Mouse (Mus musculus) layer of hippocampus, postnatal 14 days (tissue): ENCODE measurements around the gene Wipi1. TPM values are rescaled to one million over a fixed set of nuclear protein-coding genes. Genes with fewer than 3 reads are reported as not detected.

ENCODE experiments used
- DNase-seq, 2 experiments: peaks; one replicate each; pipeline ENCODE4 v3.0.0; 2021 to 2022; ENCODE audit warnings: low spot score in 2 of 2, mixed read lengths in 1 of 2
- total RNA-seq, 2 experiments: library from RNA; stranded (reverse); gene quantifications; 2 replicates each; pipeline ENCODE4 v1.2.3; 2021

Gene Wipi1
- total RNA-seq, 2 experiments from 2014 or later, result 23.1 to 25.6 TPM

DNA sequence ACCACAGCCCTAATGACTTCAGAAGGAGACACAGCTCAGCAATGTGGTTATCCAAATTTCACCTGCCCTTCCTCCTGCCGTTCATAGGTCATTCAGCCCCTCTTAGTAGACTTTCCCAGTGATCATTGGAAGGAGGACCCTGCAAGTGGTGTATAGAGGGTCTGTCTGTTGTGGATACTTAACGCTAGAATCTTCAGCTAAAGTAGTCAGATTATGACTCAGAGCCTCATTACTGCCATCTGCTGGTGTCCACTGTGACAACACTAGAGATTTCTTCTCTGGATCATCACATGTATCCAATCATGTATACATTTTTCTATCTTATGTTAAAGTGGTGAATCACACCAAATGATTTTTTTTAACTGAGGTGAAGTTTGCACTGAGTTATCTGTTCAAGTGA is 9.4 kb upstream of the Wipi1 start:
- DNase-seq, result peak; percentile 34 to 65

DNA sequence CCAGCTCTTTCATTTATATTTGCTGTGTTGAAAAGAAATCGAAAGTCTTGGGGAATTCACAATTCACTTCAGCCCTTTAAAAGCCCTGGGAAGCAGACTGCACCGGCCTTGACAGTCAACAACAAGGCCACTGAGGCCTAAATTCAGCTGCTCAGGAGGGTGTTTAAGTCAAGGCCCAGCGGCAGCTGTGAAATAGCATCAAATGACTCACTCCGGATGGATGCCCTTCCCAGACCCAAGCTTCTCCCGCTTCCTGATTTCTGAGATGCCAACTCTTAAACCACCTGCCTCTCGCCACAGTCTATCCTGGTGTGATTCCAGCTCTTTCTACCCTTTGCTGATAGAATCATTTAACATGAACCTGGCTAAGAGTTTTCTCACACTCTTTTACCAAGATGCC is 8.6 kb upstream of the Wipi1 start:
- DNase-seq, result no peak

DNA sequence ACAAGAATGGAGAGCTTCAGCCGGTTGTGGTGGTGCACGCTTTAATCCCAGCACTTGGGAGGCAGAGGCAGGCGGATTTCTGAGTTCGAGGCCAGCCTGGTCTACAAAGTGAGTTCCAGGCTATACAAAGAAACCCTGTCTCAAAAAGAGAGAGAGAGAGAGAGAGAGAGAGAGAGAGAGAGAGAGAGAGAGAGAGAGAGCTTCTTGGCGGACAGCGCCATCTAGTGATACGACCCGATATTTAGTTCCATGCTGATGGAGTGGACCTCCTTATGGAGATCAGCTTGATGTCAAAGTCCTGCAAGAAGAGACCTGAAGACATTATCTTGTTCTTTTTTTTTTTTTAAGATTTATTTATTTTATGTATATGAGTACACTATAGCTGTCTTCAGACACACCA is 7.3 kb upstream of the Wipi1 start:
- DNase-seq, result peak; percentile 22 to 28

DNA sequence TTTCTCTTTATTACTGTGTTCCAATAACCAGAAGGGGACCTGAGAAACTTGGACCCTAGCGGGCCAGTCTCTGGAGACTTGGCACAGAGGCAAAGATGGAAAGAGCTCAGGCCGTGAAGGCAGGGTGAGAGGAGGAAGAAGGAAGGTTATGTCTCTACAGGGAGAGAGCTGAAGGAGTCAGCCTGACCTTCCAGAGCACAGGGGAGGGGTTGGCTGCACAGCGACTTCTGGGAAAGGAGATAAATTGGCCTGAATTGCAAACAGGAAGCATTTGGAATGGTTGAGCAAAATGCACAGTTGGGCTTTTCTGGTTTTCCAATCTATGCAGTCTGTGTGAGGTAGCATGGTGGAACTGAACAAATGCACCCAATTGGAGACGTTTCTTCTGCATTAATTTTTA is 5.0 kb upstream of the Wipi1 start:
- DNase-seq, result no peak

DNA sequence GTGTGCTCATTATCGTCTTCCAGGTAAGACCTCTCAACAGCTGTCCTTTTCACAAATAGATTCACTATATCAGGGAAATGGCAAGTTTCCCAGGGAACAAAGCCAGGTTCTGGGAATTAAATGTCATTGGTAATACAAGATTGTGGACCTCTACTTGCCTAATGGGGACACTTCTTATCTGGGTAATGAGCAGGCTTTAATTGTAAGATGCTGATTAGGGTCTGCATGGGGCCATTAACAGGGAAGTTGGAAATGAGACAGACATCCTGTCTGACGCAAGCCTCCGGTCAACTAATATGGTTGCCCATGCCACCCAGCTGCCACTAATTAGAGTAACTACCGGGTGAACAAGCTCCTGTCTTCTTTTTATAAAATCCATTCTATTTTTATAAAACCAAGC is 4.6 kb upstream of the Wipi1 start:
- no peak for DNase-seq

DNA sequence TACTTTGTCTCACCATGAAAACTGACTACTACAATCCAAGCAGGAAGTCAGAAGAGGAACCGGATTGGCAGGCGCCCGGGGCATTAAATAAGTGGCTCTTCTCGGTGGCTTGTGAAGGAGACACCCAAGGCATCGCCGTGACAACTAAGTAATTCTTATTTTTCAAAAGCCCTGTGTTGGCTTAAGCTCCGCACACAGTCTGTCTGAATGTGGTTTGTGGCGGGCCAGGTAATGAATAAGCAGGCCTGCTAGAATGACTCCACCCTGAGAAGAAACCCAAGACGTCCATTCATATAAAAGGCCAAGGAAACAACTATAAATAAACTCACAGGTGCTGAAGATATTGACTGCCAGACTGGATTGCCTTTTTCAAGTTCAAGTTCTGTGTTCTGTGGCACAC is 3.5 kb upstream of the Wipi1 start:
- DNase-seq, result no peak

DNA sequence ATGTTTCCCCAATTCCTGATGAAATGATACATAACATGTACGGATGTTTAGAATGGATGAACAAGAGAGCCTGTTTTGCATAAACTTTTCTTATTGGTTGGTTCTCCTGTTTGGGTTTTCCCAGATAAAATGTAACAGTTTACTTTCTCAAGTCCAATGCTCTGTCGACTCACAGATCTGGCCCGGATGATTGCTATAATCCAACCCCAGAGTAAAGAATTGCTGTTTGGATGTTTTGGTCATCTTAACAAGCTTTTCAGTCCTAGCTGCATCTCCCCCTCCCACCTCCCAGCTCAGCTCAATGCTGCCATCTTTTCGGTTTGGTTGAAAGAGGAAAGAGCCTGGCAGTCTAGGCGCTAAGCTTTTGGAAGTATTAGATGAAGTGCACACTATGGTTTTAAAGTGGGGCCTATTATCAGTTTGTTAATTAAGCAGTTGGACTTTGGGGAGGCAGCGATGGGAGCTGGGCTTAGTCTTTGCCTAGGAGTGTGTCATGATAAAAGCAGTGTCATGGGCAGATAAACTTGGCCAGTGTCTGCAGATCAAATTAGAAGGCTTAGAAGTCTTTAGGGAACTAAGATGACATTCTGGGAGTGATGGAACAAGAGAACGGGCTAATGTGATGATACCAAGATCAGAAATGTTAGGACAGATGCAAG is 1.2 kb upstream of the Wipi1 start:
- DNase-seq, result no peak

DNA sequence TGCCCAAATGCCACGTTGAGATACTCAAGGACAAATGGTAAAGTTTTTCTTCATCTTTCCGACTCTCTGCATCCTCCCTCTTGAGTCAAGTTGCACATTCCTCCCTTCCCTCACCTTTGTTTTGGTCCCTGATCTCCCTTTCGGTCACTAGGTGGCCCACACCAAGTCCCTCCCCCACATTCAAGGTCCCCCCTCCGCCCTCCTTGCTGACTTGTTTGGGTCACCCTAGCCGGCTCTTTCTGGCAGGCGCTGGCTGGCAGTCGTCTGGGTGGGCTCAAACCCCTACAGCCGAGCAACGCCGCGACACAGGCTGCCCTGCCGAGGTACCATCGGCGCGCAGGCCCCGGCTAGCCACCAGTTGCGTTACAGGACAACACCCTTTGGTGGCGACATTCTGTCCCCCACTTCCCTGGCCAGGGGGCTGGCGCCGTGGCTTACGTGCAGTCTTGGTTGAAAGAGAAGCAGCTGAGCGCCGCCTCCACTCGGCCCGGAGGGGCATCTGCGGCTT is 918 bp downstream of the Wipi1 start:
- DNase-seq, result no peak

DNA sequence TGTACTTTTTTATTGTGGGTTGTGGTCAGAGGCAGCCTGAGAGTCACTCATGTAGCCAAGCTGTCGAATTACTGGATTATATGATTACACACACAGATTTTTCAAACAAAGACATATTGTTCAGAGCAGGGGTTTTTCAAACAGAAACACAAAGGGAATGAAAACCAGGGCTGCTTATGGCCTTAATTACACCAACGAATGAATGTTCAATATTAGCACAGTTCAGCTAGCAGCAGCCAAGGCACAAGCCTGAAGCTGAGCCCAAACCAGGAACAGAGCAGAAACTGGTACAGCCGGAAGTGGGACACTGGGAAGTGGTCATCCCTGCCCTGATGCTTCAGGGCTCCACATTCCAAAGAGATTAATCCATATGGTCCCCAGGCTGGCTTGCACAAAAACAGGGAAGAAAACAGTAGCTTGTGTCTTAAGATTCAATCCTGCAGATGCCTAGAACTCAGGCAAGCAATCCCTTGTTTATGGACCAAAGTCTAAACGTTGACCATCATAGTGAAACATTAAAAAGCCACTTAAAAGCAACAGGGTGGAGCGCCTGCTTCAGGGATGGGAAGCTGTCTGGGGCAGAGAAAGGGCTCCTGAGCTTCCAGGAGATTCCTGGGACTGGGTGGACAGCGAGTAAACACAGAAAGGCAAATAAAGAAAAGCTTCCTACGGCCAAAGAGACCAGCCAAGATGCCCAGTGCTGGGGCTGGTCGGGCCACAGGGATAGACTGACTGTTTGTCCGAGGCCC is 1.5 kb downstream of the Wipi1 start:
- peak in 1 of 2 experiments; percentile 7 for DNase-seq

DNA sequence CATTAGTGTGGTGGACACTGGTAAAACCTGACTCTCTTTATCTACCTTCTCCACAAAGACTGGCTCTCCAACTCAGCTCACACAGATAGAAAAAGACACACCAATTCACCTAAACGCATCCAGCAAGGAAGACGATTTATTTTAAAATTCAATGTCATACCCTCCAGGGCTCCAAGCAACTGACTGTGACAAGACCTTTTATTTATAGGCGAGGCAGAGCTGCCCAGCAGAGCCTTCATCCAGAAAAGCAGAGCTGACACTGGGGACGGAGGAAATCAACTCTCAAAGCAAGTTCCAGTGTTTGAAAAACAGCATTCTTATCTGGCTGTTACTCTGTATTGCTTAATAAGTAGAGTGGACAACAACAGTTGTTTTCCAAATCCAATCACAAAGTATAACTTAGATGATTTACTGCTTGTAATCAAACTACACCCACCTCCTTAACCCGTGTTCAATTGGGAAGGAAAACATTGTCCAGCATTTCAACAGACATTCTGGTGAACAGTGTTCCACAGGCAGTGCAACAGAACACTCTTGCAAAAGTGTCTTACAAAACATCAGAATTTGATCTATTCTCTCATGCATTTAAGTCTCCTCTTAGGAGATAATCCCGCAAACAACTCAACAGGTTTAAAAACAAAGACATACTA is 2.7 kb downstream of the Wipi1 start:
- no peak for DNase-seq

DNA sequence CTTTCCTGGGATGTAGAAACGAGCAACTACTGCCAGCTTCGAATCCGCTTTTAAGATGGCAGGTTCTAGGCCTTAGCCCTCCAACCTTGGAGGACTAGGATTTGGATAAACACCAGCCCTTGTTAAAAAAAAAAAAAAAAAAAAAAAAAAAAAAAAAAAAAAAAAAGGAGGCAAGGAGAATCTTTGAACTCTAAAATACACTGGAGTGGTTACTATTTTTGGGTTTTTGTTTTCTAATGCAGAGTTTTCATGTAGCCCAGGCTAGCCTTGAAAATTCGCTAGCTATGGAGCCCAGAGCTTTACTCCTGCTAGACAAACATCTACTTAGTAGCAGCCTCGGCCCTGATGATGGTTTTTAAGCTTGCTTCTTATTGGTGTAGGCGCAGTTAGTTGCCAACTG is 4.2 kb downstream of the Wipi1 start:
- DNase-seq, result no peak

DNA sequence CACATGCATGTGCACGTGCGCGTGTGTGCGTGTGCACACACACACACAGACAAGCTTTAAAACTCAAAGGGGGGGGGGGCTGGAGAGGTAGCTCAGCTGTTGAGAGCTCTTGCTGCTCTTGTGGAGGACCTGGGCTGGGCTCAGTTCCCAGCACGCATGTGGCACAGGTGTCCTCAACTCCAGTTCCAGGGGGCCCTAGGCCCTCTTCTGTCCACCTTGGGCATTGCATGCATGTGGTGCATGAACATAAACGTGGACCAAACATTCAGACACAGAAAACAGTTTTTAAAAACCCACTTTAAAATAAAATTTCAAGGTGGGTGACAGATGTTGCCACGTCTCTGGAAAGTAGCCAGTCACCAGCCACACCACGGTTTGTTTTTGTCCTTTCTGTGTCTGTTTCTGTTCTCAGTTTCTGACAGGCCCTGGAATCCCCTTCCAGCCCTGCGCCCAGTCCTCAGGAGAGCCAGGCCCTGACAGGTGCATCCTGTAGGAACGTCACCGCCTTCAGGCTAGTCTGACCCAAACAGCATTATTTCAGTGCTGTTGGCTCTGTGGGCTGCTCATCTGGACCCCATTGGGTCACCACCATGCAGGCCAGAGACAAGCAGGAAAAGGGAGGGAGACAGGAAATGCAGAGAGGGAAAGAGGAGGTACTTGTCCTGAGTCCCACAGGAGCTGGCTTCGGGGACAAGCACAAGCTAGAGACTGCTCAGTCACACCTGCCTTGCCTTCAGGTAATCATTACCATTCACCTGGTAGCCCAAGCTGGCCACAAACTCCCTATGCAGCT is 12.8 kb downstream of the Wipi1 start:
- no peak for DNase-seq

DNA sequence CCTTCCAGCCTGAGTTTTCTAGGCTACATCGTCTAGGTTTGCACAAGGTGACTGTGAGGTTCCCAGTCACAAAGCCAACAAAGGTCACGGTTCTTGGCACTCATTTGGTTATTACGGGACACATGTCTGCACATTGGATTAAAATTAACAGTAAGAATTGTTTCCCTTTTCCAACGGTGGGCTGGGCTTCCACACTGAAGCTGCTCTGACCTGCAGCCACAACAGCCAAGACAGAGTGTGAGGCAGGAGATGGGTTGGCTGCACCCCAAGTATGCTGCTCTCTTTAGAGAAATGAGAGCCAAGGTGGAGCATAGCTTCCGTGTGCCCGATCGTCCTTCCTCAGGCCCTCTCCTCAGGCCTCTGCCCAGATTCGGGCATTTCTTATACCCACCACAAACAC is 17.0 kb downstream of the Wipi1 start:
- no peak for DNase-seq

DNA sequence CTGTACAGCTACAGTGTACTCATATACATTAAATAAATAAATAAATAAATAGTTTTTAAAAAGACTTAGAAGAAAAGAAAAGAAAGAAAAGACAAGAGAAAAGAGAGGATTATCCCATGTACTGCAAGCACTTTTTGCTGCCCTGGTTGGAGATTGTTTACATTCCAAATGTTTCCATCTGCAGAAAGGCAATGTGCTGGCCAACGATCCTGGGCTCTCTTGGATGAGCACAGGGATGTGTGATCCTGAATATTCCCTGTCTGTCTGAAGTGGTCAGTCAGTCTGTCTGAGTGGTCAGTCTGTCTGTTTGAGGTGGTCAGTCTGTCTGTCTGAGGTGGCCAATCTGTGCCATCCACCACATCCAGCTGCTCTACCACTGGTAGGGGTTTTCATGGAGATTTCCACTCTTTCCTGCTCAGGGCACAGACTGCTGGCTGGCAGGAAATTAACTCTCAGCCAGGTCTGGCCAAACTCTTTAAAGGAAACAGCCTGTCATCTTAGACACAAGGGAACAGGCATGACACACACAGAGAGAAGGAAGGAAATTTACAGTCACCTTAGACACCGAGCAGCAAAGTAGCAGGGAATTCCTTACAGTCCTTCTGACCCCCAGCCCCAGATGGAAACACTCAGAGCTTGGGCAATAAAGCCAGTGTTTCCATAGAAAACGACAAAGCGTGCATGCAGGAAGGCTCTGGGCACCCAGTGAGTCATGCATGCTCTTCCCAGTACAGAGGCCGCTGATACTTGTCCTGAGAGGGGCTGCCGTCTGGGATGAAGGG is 18.4 kb downstream of the Wipi1 start:
- DNase-seq, result no peak

DNA sequence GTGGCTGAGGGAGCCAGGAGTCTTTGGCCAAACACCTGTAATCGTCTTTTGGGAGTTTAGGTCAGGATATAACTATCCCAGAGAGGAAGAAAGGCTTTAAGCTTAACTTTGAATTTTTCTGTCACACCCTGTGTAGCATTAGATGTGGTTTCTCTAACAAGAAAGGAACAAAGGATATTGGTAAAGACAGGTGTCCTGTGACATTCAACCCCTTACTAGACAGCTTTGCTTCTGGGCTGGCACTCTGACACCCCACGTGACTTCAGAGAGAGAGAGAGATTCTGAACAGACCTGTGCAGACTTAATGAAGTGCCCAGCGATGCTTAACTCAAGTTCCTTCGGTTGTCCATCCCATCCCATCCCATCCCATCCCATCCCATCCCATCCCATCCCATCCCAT is 20.3 kb downstream of the Wipi1 start:
- no peak for DNase-seq

DNA sequence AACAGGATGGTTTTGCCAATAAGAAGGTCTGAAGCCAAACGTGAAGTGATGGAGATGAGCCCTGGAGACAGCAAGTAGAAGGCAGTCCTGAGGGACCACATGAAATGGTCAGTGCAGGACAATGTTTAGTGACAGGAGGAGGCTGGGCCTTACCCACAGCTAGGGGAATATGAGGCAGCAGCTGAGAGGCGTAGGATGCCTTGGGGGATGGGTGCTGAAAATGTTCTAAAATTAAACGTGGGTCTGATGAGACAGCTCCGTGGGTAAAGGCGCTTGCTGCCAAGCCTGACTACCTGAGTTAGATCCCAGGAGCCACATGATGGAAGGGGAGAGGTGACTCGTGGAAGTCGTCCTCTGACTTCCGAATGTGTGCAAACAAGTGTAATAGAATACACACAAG is 21.8 kb downstream of the Wipi1 start:
- no peak for DNase-seq

DNA sequence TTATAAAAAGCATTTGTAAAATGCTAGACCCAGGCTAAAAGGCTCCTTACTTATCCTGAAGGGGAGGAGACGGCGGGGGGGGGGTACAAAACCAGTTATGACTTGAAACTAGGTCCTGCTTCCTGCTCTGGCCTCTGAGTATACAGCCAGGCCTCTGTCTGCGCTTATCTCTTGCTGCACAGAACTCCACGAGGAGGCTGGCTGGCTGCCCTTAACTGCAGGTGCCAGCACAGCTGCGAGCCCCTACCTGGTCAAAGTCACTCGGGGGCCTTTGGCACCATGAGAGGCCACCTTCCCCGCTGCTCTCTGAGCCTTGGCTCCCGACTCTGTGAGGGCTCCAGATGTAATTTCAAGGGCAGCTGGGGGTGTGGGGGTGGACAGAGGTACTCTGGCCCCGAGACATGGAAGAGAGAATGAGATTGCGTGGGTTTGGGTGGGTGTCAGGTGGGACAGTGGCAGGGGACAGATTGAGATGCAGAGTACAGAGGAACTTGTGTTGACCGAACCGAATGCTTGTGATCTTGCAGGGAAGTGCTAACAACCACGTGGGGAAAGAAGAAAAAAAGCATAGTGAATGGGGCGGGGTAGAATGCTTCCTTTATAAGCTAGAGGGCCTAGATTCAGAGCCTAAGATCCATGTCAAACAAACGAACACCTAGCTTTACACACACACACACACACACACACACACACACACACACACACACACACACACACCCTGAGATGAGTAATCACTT is 24.0 kb downstream of the Wipi1 start:
- DNase-seq, result no peak

DNA sequence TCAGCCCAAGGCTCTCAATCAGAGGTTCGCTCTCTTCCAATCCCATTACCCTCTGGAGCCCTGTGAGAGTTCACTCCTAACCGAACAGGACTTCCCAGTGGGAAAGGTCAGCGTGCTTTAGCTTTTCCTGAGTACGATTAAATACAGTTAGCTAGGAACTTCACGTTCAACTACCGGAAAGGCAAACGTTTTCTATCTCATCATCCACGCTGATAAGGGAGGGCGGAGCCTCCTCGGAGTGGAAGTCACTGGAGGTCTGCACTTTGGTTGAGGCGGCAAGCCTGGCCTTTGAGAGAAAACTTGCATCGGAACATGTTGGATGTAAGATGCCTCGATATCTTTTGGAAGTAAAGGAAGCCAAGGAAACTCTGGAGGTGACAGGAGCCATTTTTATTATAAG is 24.7 kb downstream of the Wipi1 start:
- DNase-seq, result no peak

DNA sequence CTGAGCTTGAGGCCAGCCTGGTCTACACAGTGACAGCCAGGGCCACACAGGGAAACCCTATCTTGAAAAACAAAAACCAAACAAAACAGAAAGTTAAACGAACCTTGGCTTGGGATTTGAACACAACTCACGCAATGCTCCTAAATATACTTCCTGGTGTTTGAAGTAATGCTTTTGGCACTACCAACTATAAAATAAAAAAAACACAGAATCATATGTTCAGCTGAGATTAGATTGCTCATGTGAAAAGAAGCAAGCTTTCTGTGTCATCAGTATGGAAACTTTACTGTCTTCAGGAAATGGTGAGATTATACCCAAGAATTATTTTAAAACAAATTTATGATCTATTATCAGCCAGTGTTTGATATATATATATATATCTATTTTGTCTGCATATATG is 25.3 kb downstream of the Wipi1 start:
- DNase-seq, result no peak
